Mouse (Mus musculus): ENCODE data around the gene Zfp870. TPM values are rescaled to one million over a fixed set of nuclear protein-coding genes. Genes with fewer than 3 reads are reported as not detected.

The Zfp870 gene
- 1.8 and 2.8 TPM in 2 replicates for polyA plus RNA-seq (2016; fragmentation: Nextera tagmentation; extraction: Ambion mirVana)

DNA sequence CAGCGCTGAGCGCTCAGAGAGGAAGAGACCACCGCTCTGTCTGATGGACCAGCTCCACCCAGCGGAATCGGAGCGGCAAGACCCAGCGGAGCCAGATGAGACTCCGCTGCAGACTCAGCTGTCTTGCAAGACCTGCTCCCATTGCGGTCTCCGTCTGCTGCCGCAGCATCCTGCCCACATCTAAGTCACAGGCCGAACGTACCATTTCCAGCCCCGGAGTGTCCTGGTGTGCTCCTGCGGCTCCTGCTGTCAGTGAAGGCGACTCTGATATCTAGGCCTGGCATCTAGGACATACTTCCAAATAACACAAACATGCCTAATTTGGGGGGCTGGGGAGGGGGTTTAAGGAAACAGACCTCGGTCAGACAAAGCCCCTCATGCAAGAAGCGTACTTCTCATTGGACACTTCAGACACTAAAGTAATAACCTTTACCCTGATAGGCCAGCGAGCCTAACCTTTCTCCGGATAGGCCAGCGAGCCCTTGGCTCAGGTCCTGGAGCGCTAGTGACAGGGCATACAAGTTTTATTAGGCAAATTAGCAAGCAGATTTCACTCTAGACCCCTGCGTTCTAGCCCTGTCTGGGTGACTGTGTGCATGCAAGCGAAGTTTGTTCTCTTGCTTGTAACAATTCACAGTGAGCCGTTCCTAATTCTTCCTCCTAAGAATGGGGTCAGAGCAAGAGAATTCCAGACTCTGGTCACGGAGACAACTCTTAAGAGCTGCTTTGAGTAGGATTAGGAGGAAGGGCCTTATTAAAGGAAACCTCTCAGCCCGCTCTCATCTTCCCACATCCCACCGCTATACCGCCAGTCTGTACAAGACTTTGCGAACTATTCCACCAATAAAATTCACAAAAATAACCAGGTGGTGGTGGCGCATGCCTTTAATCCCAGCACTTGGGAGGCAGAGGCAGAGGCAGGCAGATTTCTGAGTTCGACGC lies at the start of gene Zfp870:
Gene Zfp870, minus strand, starts transcription at position 404 of the 942 bp plus-strand sequence.
- peak; percentile 94 for ATAC-seq
- no peaks in the 10 kb centered on the region; the same call in 1 of the 2 replicates for H3K36me3 ChIP-seq
- peak within 1 kb of the TSS; percentile 78 for H3K4me2 ChIP-seq
- peaks cover 22% of the 10 kb centered on the region for H3K4me1 ChIP-seq
- WGBS (ENCODE audit: insufficient replicate concordance), result 14% methylated on average over 33 of the region's 33 CpGs
- H3K27ac ChIP-seq, result peak within 1 kb of the TSS; percentile 69
- no peaks in the 10 kb centered on the region for H3K27me3 ChIP-seq (replicated peaks)
- peak within 1 kb of the TSS; percentile 78 for H3K9ac ChIP-seq
- H3K9me3 ChIP-seq (replicated peaks), result no peaks in the 10 kb centered on the region
- peak within 1 kb of the TSS; percentile 79 for H3K4me3 ChIP-seq

GRCm38 (mm10) chr17:32939831-32940230 lies 48.4 kb upstream of the Zfp870 start:
- Histone ChIP-seq H3K36me3 (no peaks in the 10 kb centered on the region), H3K4me2 (no peak overlapping the region), H3K9ac (no peak overlapping the region), H3K27ac (no peak overlapping the region), H3K9me3 (replicated peaks) (no peaks in the 10 kb centered on the region), H3K4me3 (no peak overlapping the region), H3K4me1 (no peaks in the 10 kb centered on the region), H3K27me3 (replicated peaks) (no peaks in the 10 kb centered on the region)
- WGBS (ENCODE audit: insufficient replicate concordance), result 58% methylated on average over 4 of the region's 4 CpGs
- ATAC-seq, result no peak

DNA sequence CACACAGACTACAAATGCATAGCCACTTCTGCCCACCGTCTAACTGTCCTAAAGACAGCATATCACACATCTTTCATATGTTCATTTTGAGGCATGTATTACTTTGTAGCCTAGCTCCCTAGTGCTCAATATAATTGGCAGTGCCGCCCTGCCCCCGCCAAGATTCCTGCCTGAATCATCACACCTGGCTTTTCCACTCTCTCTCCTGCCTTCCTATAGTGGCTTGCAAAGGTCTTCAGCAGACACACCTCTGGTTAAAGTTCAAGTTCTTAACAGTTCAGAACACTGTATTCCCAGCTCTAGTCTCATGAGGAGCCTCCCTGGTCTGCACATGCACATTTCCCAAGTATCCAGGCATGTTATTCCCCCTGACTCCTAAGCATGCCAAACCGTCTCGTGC lies 36.4 kb upstream of the Zfp870 start:
- 67% methylated on average over 5 of the region's 5 CpGs for WGBS (ENCODE audit: insufficient replicate concordance)
- Histone ChIP-seq H3K36me3 (no peaks in the 10 kb centered on the region), H3K27me3 (replicated peaks) (no peaks in the 10 kb centered on the region; the same call in 1 of the 2 replicates), H3K4me3 (no peak overlapping the region), H3K4me1 (peaks cover 10% of the 10 kb centered on the region; the same call in 1 of the 2 replicates), H3K4me2 (no peak overlapping the region), H3K27ac (no peak overlapping the region), H3K9ac (no peak overlapping the region), H3K9me3 (replicated peaks) (no peaks in the 10 kb centered on the region)
- ATAC-seq, result no peak

- H3K4me2 ChIP-seq, result peak overlapping the region; percentile 73
- peaks cover 10% of the 10 kb centered on the region; the same call in 1 of the 2 replicates for H3K4me1 ChIP-seq
- no peaks in the 10 kb centered on the region for H3K36me3 ChIP-seq
- H3K27ac ChIP-seq, result no peak overlapping the region
- peaks cover 3% of the 10 kb centered on the region; the same call in 1 of the 2 replicates for H3K27me3 ChIP-seq (replicated peaks)
- peak overlapping the region; percentile 54 for H3K4me3 ChIP-seq
- H3K9ac ChIP-seq, result peak overlapping the region; percentile 61
- ATAC-seq, result peak; percentile 85
- 12% methylated on average over 32 of the region's 32 CpGs for WGBS (ENCODE audit: insufficient replicate concordance)
- H3K9me3 ChIP-seq (replicated peaks), result no peaks in the 10 kb centered on the region
Measured at GRCm38 (mm10) chr17:32924658-32925312, 33.3 kb upstream of the Zfp870 start.

GRCm38 (mm10) chr17:32923681-32924080 lies 32.2 kb upstream of the Zfp870 start:
- peaks cover 10% of the 10 kb centered on the region; the same call in 1 of the 2 replicates for H3K4me1 ChIP-seq
- no peak overlapping the region for H3K27ac ChIP-seq
- H3K36me3 ChIP-seq, result no peaks in the 10 kb centered on the region
- H3K9ac ChIP-seq, result no peak overlapping the region
- 70% methylated on average over 1 of the region's 1 CpGs for WGBS (ENCODE audit: insufficient replicate concordance)
- no peak overlapping the region for H3K4me2 ChIP-seq
- no peak overlapping the region for H3K4me3 ChIP-seq
- H3K27me3 ChIP-seq (replicated peaks), result peaks cover 11% of the 10 kb centered on the region; the same call in 1 of the 2 replicates
- no peaks in the 10 kb centered on the region for H3K9me3 ChIP-seq (replicated peaks)
- ATAC-seq, result no peak

- Histone ChIP-seq H3K27me3 (replicated peaks) (peaks cover 30% of the 10 kb centered on the region; the same call in 1 of the 2 replicates), H3K4me3 (no peak overlapping the region), H3K36me3 (no peaks in the 10 kb centered on the region), H3K4me1 (no peaks in the 10 kb centered on the region), H3K9me3 (replicated peaks) (no peaks in the 10 kb centered on the region), H3K4me2 (no peak overlapping the region), H3K9ac (no peak overlapping the region), H3K27ac (no peak overlapping the region)
- WGBS (ENCODE audit: insufficient replicate concordance), result 36% methylated on average over 2 of the region's 2 CpGs
- no peak for ATAC-seq
Measured at GRCm38 (mm10) chr17:32919123-32919522, 27.7 kb upstream of the Zfp870 start.

- Histone ChIP-seq H3K27me3 (replicated peaks) (peaks cover 35% of the 10 kb centered on the region; the same call in 1 of the 2 replicates), H3K9me3 (replicated peaks) (no peaks in the 10 kb centered on the region), H3K36me3 (no peaks in the 10 kb centered on the region), H3K27ac (no peak within 1 kb of the TSS), H3K4me1 (no peaks in the 10 kb centered on the region), H3K9ac (no peak within 1 kb of the TSS), H3K4me3 (no peak within 1 kb of the TSS), H3K4me2 (no peak within 1 kb of the TSS)
- WGBS (ENCODE audit: insufficient replicate concordance), result 49% methylated on average over 2 of the region's 2 CpGs
- ATAC-seq, result no peak
Measured at GRCm38 (mm10) chr17:32917131-32917530, 25.7 kb upstream of the Zfp870 start, which contains the start of gene Cyp4f14. Gene Cyp4f14 (minus strand): TSS chr17:32917342.

DNA sequence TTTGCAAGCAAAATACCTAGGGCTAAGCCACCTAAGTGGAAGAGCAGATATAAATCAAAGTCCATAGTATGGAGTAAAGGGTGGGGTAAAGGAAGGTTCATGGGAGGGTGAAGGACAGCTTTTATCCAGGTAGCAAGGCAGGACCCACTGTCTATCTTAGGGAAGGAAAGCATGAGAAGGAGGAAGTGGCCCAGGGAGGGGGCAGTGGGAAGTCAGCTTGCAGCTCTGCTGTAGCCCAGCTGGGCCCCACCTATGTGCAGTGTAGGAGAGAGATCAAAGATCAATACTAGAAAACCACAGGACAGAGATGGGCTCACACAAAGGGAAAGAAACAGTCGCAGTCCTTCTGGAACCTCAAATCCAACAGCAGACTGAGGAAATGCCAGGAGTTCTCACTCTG lies 24.6 kb upstream of the Zfp870 start:
- no peaks in the 10 kb centered on the region for H3K36me3 ChIP-seq
- no peak overlapping the region for H3K9ac ChIP-seq
- peaks cover 32% of the 10 kb centered on the region; the same call in 1 of the 2 replicates for H3K27me3 ChIP-seq (replicated peaks)
- H3K4me3 ChIP-seq, result no peak overlapping the region
- no peaks in the 10 kb centered on the region for H3K4me1 ChIP-seq
- no peak overlapping the region for H3K4me2 ChIP-seq
- no peaks in the 10 kb centered on the region for H3K9me3 ChIP-seq (replicated peaks)
- 32% methylated on average over 1 of the region's 1 CpGs for WGBS (ENCODE audit: insufficient replicate concordance)
- H3K27ac ChIP-seq, result no peak overlapping the region
- ATAC-seq, result no peak

DNA sequence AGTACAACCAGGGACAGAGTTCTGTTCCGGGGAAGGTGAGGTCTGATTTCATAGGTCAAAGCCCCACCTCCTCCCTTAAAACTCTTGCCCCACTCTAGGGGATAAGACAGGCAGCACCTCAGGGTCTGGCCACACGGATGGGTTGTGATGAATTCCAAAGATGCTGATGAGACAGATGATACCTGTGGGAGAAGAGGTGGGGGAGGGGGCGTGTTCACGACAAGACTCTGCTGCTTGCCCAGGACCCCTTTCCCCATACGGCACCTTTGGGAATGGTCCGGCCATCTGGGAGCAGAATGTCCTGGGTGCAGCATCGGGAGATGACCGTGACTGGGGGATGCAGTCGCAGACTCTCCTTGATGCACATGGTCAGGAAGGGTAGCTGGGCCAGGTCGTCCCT lies 14.7 kb upstream of the Zfp870 start:
- H3K9ac ChIP-seq, result no peak overlapping the region
- peaks cover 18% of the 10 kb centered on the region for H3K27me3 ChIP-seq (replicated peaks)
- H3K4me2 ChIP-seq, result no peak overlapping the region
- no peak overlapping the region for H3K27ac ChIP-seq
- H3K36me3 ChIP-seq, result no peaks in the 10 kb centered on the region
- no peak overlapping the region for H3K4me3 ChIP-seq
- 64% methylated on average over 10 of the region's 10 CpGs for WGBS (ENCODE audit: insufficient replicate concordance)
- no peaks in the 10 kb centered on the region for H3K4me1 ChIP-seq
- H3K9me3 ChIP-seq (replicated peaks), result no peaks in the 10 kb centered on the region
- no peak for ATAC-seq

GRCm38 (mm10) chr17:32905239-32905638 lies 13.8 kb upstream of the Zfp870 start:
- WGBS (ENCODE audit: insufficient replicate concordance), result 13% methylated on average over 19 of the region's 19 CpGs
- Histone ChIP-seq H3K4me3 (no peak overlapping the region), H3K36me3 (no peaks in the 10 kb centered on the region), H3K4me2 (peak overlapping the region; percentile 34; the same call in 1 of the 2 replicates), H3K9me3 (replicated peaks) (no peaks in the 10 kb centered on the region), H3K27me3 (replicated peaks) (peaks cover 18% of the 10 kb centered on the region), H3K27ac (no peak overlapping the region), H3K4me1 (no peaks in the 10 kb centered on the region), H3K9ac (no peak overlapping the region)
- ATAC-seq, result no peak

GRCm38 (mm10) chr17:32904414-32904813 lies 13.0 kb upstream of the Zfp870 start:
- H3K4me2 ChIP-seq, result no peak overlapping the region
- H3K27me3 ChIP-seq (replicated peaks), result peaks cover 18% of the 10 kb centered on the region
- no peak overlapping the region for H3K27ac ChIP-seq
- no peak for ATAC-seq
- no peaks in the 10 kb centered on the region for H3K9me3 ChIP-seq (replicated peaks)
- no peaks in the 10 kb centered on the region for H3K36me3 ChIP-seq
- H3K4me3 ChIP-seq, result no peak overlapping the region
- no peaks in the 10 kb centered on the region for H3K4me1 ChIP-seq
- H3K9ac ChIP-seq, result no peak overlapping the region
- WGBS (ENCODE audit: insufficient replicate concordance), result 43% methylated on average over 2 of the region's 2 CpGs
